Mouse (Mus musculus) myocyte (in vitro differentiated cells): Measurements from ENCODE around the gene Tpm1.
A peak's percentile ranks its signal among the peaks of the same experiment; 100 is the strongest.

ENCODE experiments used
- MYOG ChIP-seq, 3 experiments: IDR thresholded peaks; one replicate each; pipeline ENCODE4 v1.6.1; 2011; ENCODE audit warnings: control low read depth in 2 of 3, low read depth in 2 of 3, mild to moderate bottlenecking in 2 of 3; ENCODE audit not compliant: insufficient read length in 2 of 3, control insufficient read depth in 1 of 3, insufficient read depth in 1 of 3
- TCF12 ChIP-seq: IDR thresholded peaks from one replicate; pipeline ENCODE4 v1.6.1; 2011; ENCODE audit warnings: mild to moderate bottlenecking, control low read depth; ENCODE audit not compliant: poor library complexity, insufficient read depth, severe bottlenecking

- TF ChIP-seq TCF12 (no peak), MYOG (IDR thresholded peaks at IDR 0.05; ENCODE audit: control insufficient read depth in 1 of 3, insufficient read depth in 1 of 3, insufficient read length in 2 of 3, low read depth in 2 of 3) (peak in 1 of 3 experiments; percentile 12)
These were observed 24.1 kb downstream of the Tpm1 start for GRCm38 (mm10) chr9:67024889-67025692.
